Mouse (Mus musculus) bone marrow, adult 2 months (tissue): ENCODE measurements around the gene Macc1.

Experiments used
- CTCF ChIP-seq: fragments of 200-500 bp; IDR thresholded peaks from 2 replicates; pipeline ENCODE4 v1.5.1; 2011; ENCODE audit warnings: low read length, control low read depth; ENCODE audit not compliant: control insufficient read depth, insufficient read depth
- POLR2A ChIP-seq: fragments of 200-500 bp; IDR thresholded peaks from 2 replicates; pipeline ENCODE4 v1.6.1; 2011; ENCODE audit warnings: low read depth, mild to moderate bottlenecking, control low read depth, low read length, borderline replicate concordance; ENCODE audit not compliant: control insufficient read depth

GRCm38 (mm10) chr12:119273605-119274004, 40.5 kb upstream of the Macc1 start:
- TF ChIP-seq CTCF (no peak), POLR2A (no peak)
